Mouse (Mus musculus): ENCODE results near the gene Ripk3.

DNA sequence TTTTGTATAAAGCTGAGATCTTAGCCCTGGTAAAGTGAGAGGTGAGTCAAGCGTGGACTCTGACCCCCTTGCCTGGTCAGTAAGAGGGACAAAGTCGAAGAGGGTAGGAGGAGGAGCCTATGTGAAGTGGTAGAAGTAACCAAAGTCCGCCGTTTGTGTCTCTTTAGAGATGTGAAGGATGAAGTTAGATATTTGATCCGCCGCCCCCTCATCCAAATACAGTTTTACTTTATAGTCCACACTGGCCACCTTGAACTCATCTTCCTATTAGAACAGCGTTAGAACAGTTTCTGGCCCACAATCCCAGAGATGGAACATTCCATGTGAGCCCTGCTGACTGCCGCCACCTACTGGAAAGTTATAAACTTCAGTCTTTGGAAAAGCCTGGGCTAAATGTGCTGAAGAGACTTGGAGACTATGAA lies 30.3 kb downstream of the Ripk3 start, which contains the start of gene Cideb:
- peak; percentile 56 for TF ChIP-seq CTCF (IDR thresholded peaks at IDR 0.05; ENCODE audit: insufficient read depth, low read length)
- no peak for TF ChIP-seq POLR2A (IDR thresholded peaks at IDR 0.05; ENCODE audit: borderline replicate concordance, extremely low read depth, low read depth, low read length)

Measured in lung, adult 2 months (tissue).